9 mouse cellular contexts compared by ENCODE assay signal in the genomic region with DNA sequence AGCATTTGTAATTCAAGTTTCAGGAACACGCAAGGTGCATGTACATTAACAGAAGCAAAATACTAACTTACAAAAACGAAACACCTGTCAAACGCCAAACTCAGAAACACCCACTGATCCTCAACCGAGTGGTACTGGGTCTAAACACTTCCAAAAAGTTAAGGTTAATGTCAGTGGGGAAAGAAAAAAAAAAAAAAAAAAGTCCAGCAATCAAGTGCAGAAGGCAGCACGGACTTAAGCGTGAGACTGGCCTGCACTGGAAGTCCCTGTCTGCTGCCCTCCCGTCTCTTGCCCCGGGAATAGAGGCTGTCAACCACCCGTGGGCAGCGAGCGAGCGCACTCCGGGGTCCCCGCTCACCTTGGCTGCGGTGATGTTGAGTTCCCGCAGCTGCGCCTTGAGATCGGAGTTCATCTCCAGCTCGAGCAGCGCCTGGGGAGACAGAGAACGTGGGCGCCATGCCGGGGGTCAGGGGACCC. TPM values are rescaled to one million over a fixed set of nuclear protein-coding genes. Genes with fewer than 3 reads are reported as not detected.
DNase-seq lines count a peak whose midpoint lies in the region; ATAC-seq and TF ChIP-seq lines count a peak whose summit lies in the region.
"Had no signal": no experiment of that assay in that cellular context is flagged by ENCODE, and none has a peak within 500 bp of the region (broad histone marks: within the 10 kb centered on the region; RNA-seq: fewer than 3 reads in every experiment).

No protein-coding gene starts in this region.

- TF ChIP-seq CTCF in kidney, postnatal 0 days (IDR thresholded peaks at IDR 0.05; ENCODE audit: low read depth): no peak
- TF ChIP-seq CTCF in intestine, postnatal 0 days (IDR thresholded peaks at IDR 0.05; ENCODE audit: low read depth): no peak

- H3K27me3 ChIP-seq in kidney, postnatal 0 days (ENCODE audit: insufficient read depth, low read length): no peaks in the 10 kb centered on the region
- no peaks in the 10 kb centered on the region for H3K27me3 ChIP-seq in embryonic facial prominence, embryonic 11.5 days (ENCODE audit: control insufficient read depth, insufficient read depth, low read length)
- H3K27me3 ChIP-seq in intestine, postnatal 0 days (replicated peaks; ENCODE audit: control insufficient read depth, insufficient read depth, low read length): no peaks in the 10 kb centered on the region
- no peaks in the 10 kb centered on the region for H3K27me3 ChIP-seq in neural tube, embryonic 12.5 days (replicated peaks)

- H3K4me2 ChIP-seq in kidney, postnatal 0 days (ENCODE audit: low read length): peak overlapping the region; percentile 76
- peak overlapping the region; percentile 60 for H3K4me2 ChIP-seq in embryonic facial prominence, embryonic 11.5 days (ENCODE audit: low read depth, low read length)
- peak overlapping the region; percentile 73 for H3K4me2 ChIP-seq in intestine, postnatal 0 days (replicated peaks; ENCODE audit: low read depth)
- H3K4me2 ChIP-seq in neural tube, embryonic 12.5 days (replicated peaks): peak overlapping the region; percentile 70

- peaks cover 5% of the 10 kb centered on the region; the same call in 1 of the 2 replicates for H3K4me1 ChIP-seq in kidney, postnatal 0 days (replicated peaks; ENCODE audit: insufficient read depth, low read length)
- peaks cover 6% of the 10 kb centered on the region; the same call in 1 of the 2 replicates for H3K4me1 ChIP-seq in embryonic facial prominence, embryonic 11.5 days (ENCODE audit: control insufficient read depth, insufficient read depth, low read length)
- H3K4me1 ChIP-seq in intestine, postnatal 0 days (replicated peaks; ENCODE audit: control insufficient read depth, insufficient read depth, low read length): no peaks in the 10 kb centered on the region
- H3K4me1 ChIP-seq in neural tube, embryonic 12.5 days: peaks cover 15% of the 10 kb centered on the region

- peaks cover 28% of the 10 kb centered on the region for H3K36me3 ChIP-seq in kidney, postnatal 0 days (ENCODE audit: insufficient read depth, low read length)
- peaks cover 21% of the 10 kb centered on the region for H3K36me3 ChIP-seq in embryonic facial prominence, embryonic 11.5 days (replicated peaks; ENCODE audit: control insufficient read depth, insufficient read depth, low read depth, low read length)
- peaks cover 39% of the 10 kb centered on the region for H3K36me3 ChIP-seq in intestine, postnatal 0 days (ENCODE audit: control insufficient read depth, insufficient read depth)
- H3K36me3 ChIP-seq in neural tube, embryonic 12.5 days: peaks cover 42% of the 10 kb centered on the region

- DNase-seq in kidney, postnatal 0 days (ENCODE audit: low spot score): peak; percentile 40
- no peak for DNase-seq in kidney, adult 18-20 months
- no peak for DNase-seq in embryonic facial prominence, embryonic 11.5 days (ENCODE audit: low spot score)
- no peak for DNase-seq in layer of hippocampus, adult 9-10 months (ENCODE audit: low spot score)
- no peak for DNase-seq in layer of hippocampus, postnatal 10 days (ENCODE audit: low spot score in 2 of 2)
- no peak for DNase-seq in gastrocnemius, postnatal 4 days (ENCODE audit: low spot score in 2 of 2)

- H3K27ac ChIP-seq in kidney, postnatal 0 days: peak overlapping the region; percentile 86
- peak overlapping the region; percentile 84 for H3K27ac ChIP-seq in embryonic facial prominence, embryonic 11.5 days (replicated peaks; ENCODE audit: low read depth, low read length)
- peak overlapping the region; percentile 87 for H3K27ac ChIP-seq in intestine, postnatal 0 days (ENCODE audit: low read depth, low read length)
- H3K27ac ChIP-seq in neural tube, embryonic 12.5 days: peak overlapping the region; percentile 54; the same call in 1 of the 2 replicates

- H3K9me3 ChIP-seq in kidney, postnatal 0 days (replicated peaks; ENCODE audit: low read length): no peaks in the 10 kb centered on the region
- H3K9me3 ChIP-seq in embryonic facial prominence, embryonic 11.5 days (replicated peaks; ENCODE audit: control insufficient read depth, low read length): no peaks in the 10 kb centered on the region
- no peaks in the 10 kb centered on the region for H3K9me3 ChIP-seq in intestine, postnatal 0 days (ENCODE audit: control insufficient read depth)
- no peaks in the 10 kb centered on the region for H3K9me3 ChIP-seq in neural tube, embryonic 12.5 days

- H3K9ac ChIP-seq in kidney, postnatal 0 days (ENCODE audit: low read depth, low read length): peak overlapping the region; percentile 98
- H3K9ac ChIP-seq in embryonic facial prominence, embryonic 11.5 days (replicated peaks; ENCODE audit: low read length): peak overlapping the region; percentile 98
- H3K9ac ChIP-seq in intestine, postnatal 0 days (ENCODE audit: low read depth, low read length): peak overlapping the region; percentile 98
- H3K9ac ChIP-seq in neural tube, embryonic 12.5 days: peak overlapping the region; percentile 99

- peak; percentile 48 for ATAC-seq in kidney, postnatal 0 days (replicated peaks; ENCODE audit: low FRiP score, low read depth)
- ATAC-seq in embryonic facial prominence, embryonic 11.5 days (replicated peaks; ENCODE audit: insufficient number of reproducible peaks, low FRiP score, low TSS enrichment, low read depth): 0 out of 2 replicates have a peak, but pooled peaks have one; percentile 7
- ATAC-seq in intestine, postnatal 0 days: peak; percentile 32; the same call in 1 of the 2 replicates
- ATAC-seq in neural tube, embryonic 12.5 days (ENCODE audit: low FRiP score, low read depth): peak; percentile 60

- 2% methylated on average over 23 of the region's 23 CpGs for WGBS in kidney, postnatal 0 days
- 2% methylated on average over 23 of the region's 23 CpGs for WGBS in embryonic facial prominence, embryonic 11.5 days
- WGBS in intestine, postnatal 0 days: under 1% methylated on average over 23 of the region's 23 CpGs
- 2% methylated on average over 23 of the region's 23 CpGs for WGBS in neural tube, embryonic 12.5 days

- peak overlapping the region; percentile 94 for H3K4me3 ChIP-seq in kidney, postnatal 0 days (replicated peaks; ENCODE audit: low read depth, low read length)
- peak overlapping the region; percentile 93 for H3K4me3 ChIP-seq in embryonic facial prominence, embryonic 11.5 days (ENCODE audit: low read depth, low read length)
- peak overlapping the region; percentile 78 for H3K4me3 ChIP-seq in intestine, postnatal 0 days (ENCODE audit: low read depth, low read length)
- H3K4me3 ChIP-seq in neural tube, embryonic 12.5 days: peak overlapping the region; percentile 85

RNA-seq across cellular contexts. Expression of a gene that starts 0.7 kb away (rescaled TPM):
- polyA plus RNA-seq in kidney, postnatal 0 days (2015; fragmentation: Nextera tagmentation; extraction: Ambion mirVana): 949 and 1,081 TPM in 2 replicates
- 914 and 941 TPM in 2 replicates for polyA plus RNA-seq in embryonic facial prominence, embryonic 11.5 days (2014; fragmentation: Nextera tagmentation; extraction: Ambion mirVana)
- polyA plus RNA-seq in intestine, postnatal 0 days (2015; fragmentation: Nextera tagmentation; extraction: Ambion mirVana): 486 and 504 TPM in 2 replicates
- polyA plus RNA-seq in neural tube, embryonic 12.5 days (2016; fragmentation: Nextera tagmentation; extraction: Ambion mirVana): 594 and 599 TPM in 2 replicates
- total RNA-seq in layer of hippocampus, postnatal 10 days (2021): 100 to 1,000 TPM; 333 to 335 TPM
- total RNA-seq in gastrocnemius, postnatal 4 days (2021): 100 to 1,000 TPM; 452 to 563 TPM

RNA-seq across cellular contexts. Expression of a gene that starts 11.9 kb away (rescaled TPM):
- polyA plus RNA-seq in kidney, postnatal 0 days (2015; fragmentation: Nextera tagmentation; extraction: Ambion mirVana): 2.2 TPM in 2 replicates
- 0.39 TPM in 1 of 2 replicates, not detected in the other for polyA plus RNA-seq in embryonic facial prominence, embryonic 11.5 days (2014; fragmentation: Nextera tagmentation; extraction: Ambion mirVana)
- 0.58 and 0.85 TPM in 2 replicates for polyA plus RNA-seq in intestine, postnatal 0 days (2015; fragmentation: Nextera tagmentation; extraction: Ambion mirVana)
- 0.43 and 0.44 TPM in 2 replicates for polyA plus RNA-seq in neural tube, embryonic 12.5 days (2016; fragmentation: Nextera tagmentation; extraction: Ambion mirVana)
- total RNA-seq in layer of hippocampus, postnatal 10 days (2021): under 1 TPM; 0.50 to 0.62 TPM
- total RNA-seq in gastrocnemius, postnatal 4 days (2021): 1 to 10 TPM; 1.1 to 2.2 TPM

RNA-seq across cellular contexts. Expression of a gene that starts 14.3 kb away (rescaled TPM):
- polyA plus RNA-seq in kidney, postnatal 0 days (2015; fragmentation: Nextera tagmentation; extraction: Ambion mirVana): 23.7 and 24.8 TPM in 2 replicates
- polyA plus RNA-seq in embryonic facial prominence, embryonic 11.5 days (2014; fragmentation: Nextera tagmentation; extraction: Ambion mirVana): 28.0 and 28.5 TPM in 2 replicates
- polyA plus RNA-seq in intestine, postnatal 0 days (2015; fragmentation: Nextera tagmentation; extraction: Ambion mirVana): 12.4 and 13.8 TPM in 2 replicates
- 29.3 and 29.6 TPM in 2 replicates for polyA plus RNA-seq in neural tube, embryonic 12.5 days (2016; fragmentation: Nextera tagmentation; extraction: Ambion mirVana)
- 10 to 100 TPM; 11.8 to 15.4 TPM for total RNA-seq in layer of hippocampus, postnatal 10 days (2021)
- 10 to 100 TPM; 10.3 to 10.8 TPM for total RNA-seq in gastrocnemius, postnatal 4 days (2021)

RNA-seq across cellular contexts. Expression of a gene that starts 39.9 kb away (rescaled TPM):
- polyA plus RNA-seq in kidney, postnatal 0 days (2015; fragmentation: Nextera tagmentation; extraction: Ambion mirVana): 91.7 and 98.1 TPM in 2 replicates
- 71.9 and 72.7 TPM in 2 replicates for polyA plus RNA-seq in embryonic facial prominence, embryonic 11.5 days (2014; fragmentation: Nextera tagmentation; extraction: Ambion mirVana)
- polyA plus RNA-seq in intestine, postnatal 0 days (2015; fragmentation: Nextera tagmentation; extraction: Ambion mirVana): 85.9 TPM in 2 replicates
- polyA plus RNA-seq in neural tube, embryonic 12.5 days (2016; fragmentation: Nextera tagmentation; extraction: Ambion mirVana): 35.1 and 36.7 TPM in 2 replicates
- 10 to 100 TPM; 15.5 to 18.4 TPM for total RNA-seq in layer of hippocampus, postnatal 10 days (2021)
- 10 to 100 TPM; 26.8 to 32.0 TPM for total RNA-seq in gastrocnemius, postnatal 4 days (2021)

RNA-seq across cellular contexts. Expression of a gene that starts 52.8 kb away (rescaled TPM):
- polyA plus RNA-seq in kidney, postnatal 0 days (2015; fragmentation: Nextera tagmentation; extraction: Ambion mirVana): not detected in 2 replicates
- polyA plus RNA-seq in embryonic facial prominence, embryonic 11.5 days (2014; fragmentation: Nextera tagmentation; extraction: Ambion mirVana): not detected in 2 replicates
- not detected in 2 replicates for polyA plus RNA-seq in intestine, postnatal 0 days (2015; fragmentation: Nextera tagmentation; extraction: Ambion mirVana)
- not detected in 2 replicates for polyA plus RNA-seq in neural tube, embryonic 12.5 days (2016; fragmentation: Nextera tagmentation; extraction: Ambion mirVana)
- under 1 TPM; 0.59 to 0.65 TPM for total RNA-seq in layer of hippocampus, postnatal 10 days (2021)
- not detected for total RNA-seq in gastrocnemius, postnatal 4 days (2021)
- polyA plus RNA-seq: brain, embryonic 14.5 days had no signal

Comparison
In these comparisons a context has a peak if more than half of its experiments do, and no peak if none do; other contexts are left out.
1. ATAC-seq: peak in every context shown above with its lines; median percentile 60 in neural tube, embryonic 12.5 days; 48 in kidney, postnatal 0 days; 32 in intestine, postnatal 0 days; 7 in embryonic facial prominence, embryonic 11.5 days.